Mouse (Mus musculus) limb, embryonic 15.5 days (tissue): Measurements from ENCODE around the gene Oas3. TPM values are rescaled to one million over a fixed set of nuclear protein-coding genes. Genes with fewer than 3 reads are reported as not detected.

Source experiments
- polyA plus RNA-seq: library from polyadenylated mRNA; unstranded; fragments of >200 nt; fragmentation: Nextera tagmentation; extraction: Ambion mirVana; gene quantifications from 2 replicates; pipeline ENCODE4 v1.2.1, GENCODE M21; 2015

Gene Oas3
- polyA plus RNA-seq, 1 experiment from 2014 or later: 0.18 TPM

Other genes with a start within 250 kb of the Oas3 start
- gene Tpcn1, start 189.0 kb downstream of the Oas3 start, polyA plus RNA-seq: 25.4 and 25.8 TPM in 2 replicates
- gene Iqcd, start 188.6 kb downstream of the Oas3 start, polyA plus RNA-seq: 0.38 TPM in 2 replicates
- 13.8 TPM in 2 replicates for gene Rita1, start 165.1 kb downstream of the Oas3 start, polyA plus RNA-seq
- 39.4 and 41.7 TPM in 2 replicates for gene Ddx54, start 164.9 kb downstream of the Oas3 start, polyA plus RNA-seq
- not detected in 2 replicates for gene Cfap73, start 143.4 kb downstream of the Oas3 start, polyA plus RNA-seq
- 0.43 and 0.49 TPM in 2 replicates for gene Rasal1, start 128.8 kb downstream of the Oas3 start, polyA plus RNA-seq
- gene Dtx1, start 65.7 kb downstream of the Oas3 start, polyA plus RNA-seq: 2.7 and 4.0 TPM in 2 replicates
- 0.32 and 0.44 TPM in 2 replicates for gene Oas2, start 27.8 kb downstream of the Oas3 start, polyA plus RNA-seq
- gene Oas1e, start 17.9 kb upstream of the Oas3 start, polyA plus RNA-seq: not detected in 2 replicates
- gene Oas1c, start 34.9 kb upstream of the Oas3 start, polyA plus RNA-seq: 0.17 and 0.35 TPM in 2 replicates
- gene Oas1f, start 69.7 kb upstream of the Oas3 start, polyA plus RNA-seq: 0.42 and 1.0 TPM in 2 replicates
- not detected in 2 replicates for gene Oas1h, start 83.8 kb upstream of the Oas3 start, polyA plus RNA-seq
- 0.48 and 0.81 TPM in 2 replicates for gene Oas1g, start 110.0 kb upstream of the Oas3 start, polyA plus RNA-seq
- gene Oas1a, start 129.9 kb upstream of the Oas3 start, polyA plus RNA-seq: 2.3 and 2.5 TPM in 2 replicates
- gene Oas1d, start 136.9 kb upstream of the Oas3 start, polyA plus RNA-seq: not detected in 2 replicates
- 0.04 and 0.06 TPM in 2 replicates for gene Rph3a, start 232.4 kb upstream of the Oas3 start, polyA plus RNA-seq